Mouse (Mus musculus): Measurements from ENCODE around the gene Tcf12. TPM values are rescaled to one million over a fixed set of nuclear protein-coding genes. Genes with fewer than 3 reads are reported as not detected.

Gene Tcf12
- polyA plus RNA-seq, 2 experiments, result 8.8 to 12.1 TPM

GRCm38 (mm10) chr9:71940016-71940415 lies 171.7 kb downstream of the Tcf12 start:
- Histone ChIP-seq H3K27ac (no peak overlapping the region), H3K9me3 (ENCODE audit: control insufficient read depth, low read length) (no peaks in the 10 kb centered on the region), H3K4me2 (ENCODE audit: low read depth) (no peak overlapping the region), H3K27me3 (ENCODE audit: control insufficient read depth, insufficient read depth, low read length) (no peaks in the 10 kb centered on the region), H3K4me1 (replicated peaks; ENCODE audit: control insufficient read depth in 2 of 2, insufficient read depth in 2 of 2, low read length in 1 of 2) (peaks cover 3 to 4% of the 10 kb centered on the region in 2 experiments; a peak in 2 of 4 replicates), H3K9ac (replicated peaks) (no peak overlapping the region), H3K4me3 (ENCODE audit: insufficient read depth in 1 of 2, low read depth in 2 of 2, low read length in 2 of 2) (no peak overlapping the region), H3K36me3 (replicated peaks; ENCODE audit: control insufficient read depth, insufficient read depth, low read depth) (no peaks in the 10 kb centered on the region)
- DNase-seq (ENCODE audit: low read depth in 3 of 3, low spot score in 3 of 3) (no peak), ATAC-seq (ENCODE audit: insufficient read depth) (no peak)
- TF ChIP-seq EP300 (IDR thresholded peaks at IDR 0.05; ENCODE audit: low read depth) (no peak), CTCF (IDR thresholded peaks at IDR 0.05; ENCODE audit: low read depth) (no peak)

GRCm38 (mm10) chr9:71936199-71936598 lies 175.5 kb downstream of the Tcf12 start:
- Histone ChIP-seq H3K9me3 (ENCODE audit: control insufficient read depth, low read length) (no peaks in the 10 kb centered on the region), H3K27me3 (ENCODE audit: control insufficient read depth, insufficient read depth, low read length) (no peaks in the 10 kb centered on the region), H3K27ac (no peak overlapping the region), H3K9ac (replicated peaks) (no peak overlapping the region), H3K4me2 (ENCODE audit: low read depth) (no peak overlapping the region), H3K4me1 (replicated peaks; ENCODE audit: control insufficient read depth in 2 of 2, insufficient read depth in 2 of 2, low read length in 1 of 2) (peaks cover 4% of the 10 kb centered on the region in 2 experiments), H3K36me3 (replicated peaks; ENCODE audit: control insufficient read depth, insufficient read depth, low read depth) (no peaks in the 10 kb centered on the region), H3K4me3 (ENCODE audit: insufficient read depth in 1 of 2, low read depth in 2 of 2, low read length in 2 of 2) (no peak overlapping the region)
- DNase-seq (ENCODE audit: low read depth in 3 of 3, low spot score in 3 of 3), result no peak
- TF ChIP-seq CTCF (IDR thresholded peaks at IDR 0.05; ENCODE audit: low read depth) (no peak), EP300 (IDR thresholded peaks at IDR 0.05; ENCODE audit: low read depth) (no peak)
- 72% methylated on average over 1 of the region's 1 CpGs for WGBS (ENCODE audit: insufficient replicate concordance)
- ATAC-seq (ENCODE audit: insufficient read depth), result no peak

GRCm38 (mm10) chr9:71934833-71935232 lies 176.8 kb downstream of the Tcf12 start:
- Histone ChIP-seq H3K9me3 (ENCODE audit: control insufficient read depth, low read length) (no peaks in the 10 kb centered on the region), H3K9ac (replicated peaks) (no peak overlapping the region), H3K4me3 (ENCODE audit: insufficient read depth in 1 of 2, low read depth in 2 of 2, low read length in 2 of 2) (no peak overlapping the region), H3K4me1 (replicated peaks; ENCODE audit: control insufficient read depth in 2 of 2, insufficient read depth in 2 of 2, low read length in 1 of 2) (peaks cover 5 to 11% of the 10 kb centered on the region in 2 experiments), H3K36me3 (replicated peaks; ENCODE audit: control insufficient read depth, insufficient read depth, low read depth) (no peaks in the 10 kb centered on the region), H3K27me3 (ENCODE audit: control insufficient read depth, insufficient read depth, low read length) (no peaks in the 10 kb centered on the region), H3K4me2 (ENCODE audit: low read depth) (no peak overlapping the region), H3K27ac (no peak overlapping the region)
- 72% methylated on average over 3 of the region's 3 CpGs for WGBS (ENCODE audit: insufficient replicate concordance)
- no peak for ATAC-seq (ENCODE audit: insufficient read depth)
- no peak for TF ChIP-seq CTCF (IDR thresholded peaks at IDR 0.05; ENCODE audit: low read depth)
- TF ChIP-seq EP300 (IDR thresholded peaks at IDR 0.05; ENCODE audit: low read depth), result no peak
- no peak for DNase-seq (ENCODE audit: low read depth in 3 of 3, low spot score in 3 of 3)

GRCm38 (mm10) chr9:71931965-71932364 lies 179.7 kb downstream of the Tcf12 start:
- no peaks in the 10 kb centered on the region for H3K36me3 ChIP-seq (replicated peaks; ENCODE audit: control insufficient read depth, insufficient read depth, low read depth)

GRCm38 (mm10) chr9:71931358-71931715 lies 180.3 kb downstream of the Tcf12 start:
- Histone ChIP-seq H3K27me3 (ENCODE audit: control insufficient read depth, insufficient read depth, low read length) (no peaks in the 10 kb centered on the region), H3K27ac (peak overlapping the region; percentile 65), H3K9ac (replicated peaks) (peak overlapping the region; percentile 33), H3K4me3 (ENCODE audit: insufficient read depth in 1 of 2, low read depth in 2 of 2, low read length in 2 of 2) (no peak overlapping the region), H3K4me1 (replicated peaks; ENCODE audit: control insufficient read depth in 2 of 2, insufficient read depth in 2 of 2, low read length in 1 of 2) (peaks cover 5 to 11% of the 10 kb centered on the region in 2 experiments), H3K36me3 (replicated peaks; ENCODE audit: control insufficient read depth, insufficient read depth, low read depth) (no peaks in the 10 kb centered on the region), H3K9me3 (ENCODE audit: control insufficient read depth, low read length) (no peaks in the 10 kb centered on the region), H3K4me2 (ENCODE audit: low read depth) (peak overlapping the region; percentile 53)
- ATAC-seq (ENCODE audit: insufficient read depth) (peak; percentile 79; the same call in 1 of the 2 replicates), DNase-seq (ENCODE audit: low read depth in 3 of 3, low spot score in 3 of 3) (no peak)
- WGBS (ENCODE audit: insufficient replicate concordance), result 16% methylated on average over 8 of the region's 8 CpGs
- TF ChIP-seq EP300 (IDR thresholded peaks at IDR 0.05; ENCODE audit: low read depth) (peak; percentile 81), CTCF (IDR thresholded peaks at IDR 0.05; ENCODE audit: low read depth) (no peak)

More at GRCm38 (mm10) chr9:71931965-71932364, 179.7 kb downstream of the Tcf12 start:
- Histone ChIP-seq H3K27me3 (ENCODE audit: control insufficient read depth, insufficient read depth, low read length) (no peaks in the 10 kb centered on the region), H3K9ac (replicated peaks) (no peak overlapping the region), H3K9me3 (ENCODE audit: control insufficient read depth, low read length) (no peaks in the 10 kb centered on the region), H3K4me3 (ENCODE audit: insufficient read depth in 1 of 2, low read depth in 2 of 2, low read length in 2 of 2) (no peak overlapping the region), H3K27ac (no peak overlapping the region), H3K4me2 (ENCODE audit: low read depth) (no peak overlapping the region), H3K4me1 (replicated peaks; ENCODE audit: control insufficient read depth in 2 of 2, insufficient read depth in 2 of 2, low read length in 1 of 2) (peaks cover 5 to 11% of the 10 kb centered on the region in 2 experiments)
- DNase-seq (ENCODE audit: low read depth in 3 of 3, low spot score in 3 of 3) (no peak), ATAC-seq (ENCODE audit: insufficient read depth) (no peak)
- TF ChIP-seq EP300 (IDR thresholded peaks at IDR 0.05; ENCODE audit: low read depth), result no peak
- TF ChIP-seq CTCF (IDR thresholded peaks at IDR 0.05; ENCODE audit: low read depth), result no peak
